Mouse (Mus musculus) thymus, adult 2 months (tissue): Measurements from ENCODE around the gene Zbtb8os.

Source experiments
- CTCF ChIP-seq: fragments of 200-500 bp; IDR thresholded peaks from 2 replicates; pipeline ENCODE4 v1.5.1; 2012; ENCODE audit warnings: mild to moderate bottlenecking, control low read depth, low read length, moderate library complexity, borderline replicate concordance; ENCODE audit not compliant: control insufficient read depth, poor library complexity, insufficient read depth; ENCODE audit errors: extremely low read depth
- POLR2A ChIP-seq: fragments of 200-500 bp; IDR thresholded peaks from 2 replicates; pipeline ENCODE4 v1.6.1; 2012; ENCODE audit warnings: mild to moderate bottlenecking, low read length, control low read depth, moderate library complexity; ENCODE audit not compliant: control insufficient read depth, poor library complexity, insufficient read depth; ENCODE audit errors: extremely low read depth

GRCm38 (mm10) chr4:129365224-129365623 lies 29.7 kb downstream of the Zbtb8os start:
- no peak for TF ChIP-seq POLR2A
- TF ChIP-seq CTCF: no peak
